Mouse (Mus musculus) kidney, embryonic 14.5 days (tissue): ENCODE measurements at regions not wholly inside any gene's neighbourhood (a gene's known extent, or its start where the extent isn't known, plus 50 kb on each side); places are given as distances from the start of the nearest gene placed in this dataset.
A peak's percentile ranks its signal among the peaks of the same experiment; 100 is the strongest.

Source experiments
- ATAC-seq: fragments of 200-750 bp; cut with Nextera tagmentation; 2 replicates; pipeline ENCODE4 v1.8.0; 2017; ENCODE audit warnings: moderate number of reproducible peaks, mild to moderate bottlenecking, moderate TSS enrichment, moderate library complexity; ENCODE audit not compliant: low FRiP score, low TSS enrichment
- H3K27ac ChIP-seq: fragments of 300-500 bp; sonication (generic); 2 replicates; pipeline ENCODE4 v1.5.1; 2014; ENCODE audit warnings: low read depth, mild to moderate bottlenecking, low read length, moderate library complexity, mixed read lengths
- H3K27me3 ChIP-seq: fragments of 300-500 bp; sonication (generic); 2 replicates; pipeline ENCODE4 v1.6.1; 2014; ENCODE audit warnings: mild to moderate bottlenecking, low read length; ENCODE audit not compliant: control insufficient read depth, insufficient read depth
- H3K36me3 ChIP-seq: fragments of 300-500 bp; sonication (generic); 2 replicates; pipeline ENCODE4 v1.6.1; 2014; ENCODE audit warnings: low read length, mixed read lengths; ENCODE audit not compliant: control insufficient read depth, insufficient read depth
- H3K4me1 ChIP-seq: fragments of 300-500 bp; sonication (generic); 2 replicates; pipeline ENCODE4 v1.6.1; 2014; ENCODE audit warnings: low read length, mixed read lengths; ENCODE audit not compliant: control insufficient read depth, insufficient read depth
- H3K4me2 ChIP-seq: fragments of 300-500 bp; sonication (generic); replicated peaks from 2 replicates; pipeline ENCODE4 v1.6.1; 2014; ENCODE audit warnings: low read depth, mild to moderate bottlenecking, low read length
- H3K4me3 ChIP-seq: fragments of 300-500 bp; sonication (generic); 2 replicates; pipeline ENCODE4 v1.5.1; 2014; ENCODE audit warnings: mild to moderate bottlenecking, low read length
- H3K9ac ChIP-seq: fragments of 300-500 bp; sonication (generic); 2 replicates; pipeline ENCODE4 v1.6.1; 2014; ENCODE audit warnings: low read depth, mild to moderate bottlenecking, low read length, moderate library complexity
- H3K9me3 ChIP-seq: fragments of 300-500 bp; sonication (generic); 2 replicates; pipeline ENCODE4 v1.6.1; 2016; ENCODE audit warnings: low read length; ENCODE audit not compliant: control insufficient read depth
- WGBS: fragments of 180-500 bp; shearing (Covaris S2); extraction: QIAGEN DNeasy Blood & Tissue Kit; methylation state at CpG from one replicate; pipeline ENCODE4 v1.1.7; 2014; 5-methylcytosine and 5-hydroxymethylcytosine counted together

DNA sequence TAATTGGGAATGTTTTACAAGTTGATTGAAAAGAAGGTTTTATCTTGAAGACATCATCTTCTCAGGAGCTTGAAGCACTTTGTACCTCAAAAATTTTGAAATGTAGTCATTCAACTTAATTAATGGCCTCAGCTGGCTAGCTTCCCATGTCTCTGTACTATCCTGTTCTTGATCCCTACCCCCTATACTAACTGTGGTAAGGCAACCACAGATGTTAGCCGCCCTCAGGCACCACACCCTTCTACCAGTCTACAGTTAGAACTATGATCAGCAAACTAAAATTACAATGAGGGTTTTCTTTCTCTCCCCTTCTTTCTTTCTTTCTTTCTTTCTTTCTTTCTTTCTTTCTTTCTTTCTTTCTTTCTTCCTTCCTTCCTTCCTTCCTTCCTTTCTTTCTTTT is 225.1 kb upstream of the Mef2c start:
- Histone ChIP-seq H3K9me3 (no peaks in the 10 kb centered on the region), H3K9ac (no peak overlapping the region), H3K4me1 (no peaks in the 10 kb centered on the region), H3K27me3 (no peaks in the 10 kb centered on the region), H3K4me2 (no peak overlapping the region), H3K4me3 (no peak overlapping the region), H3K27ac (no peak overlapping the region), H3K36me3 (no peaks in the 10 kb centered on the region)
- ATAC-seq: no peak
- 91% methylated on average over 1 of the region's 1 CpGs for WGBS

DNA sequence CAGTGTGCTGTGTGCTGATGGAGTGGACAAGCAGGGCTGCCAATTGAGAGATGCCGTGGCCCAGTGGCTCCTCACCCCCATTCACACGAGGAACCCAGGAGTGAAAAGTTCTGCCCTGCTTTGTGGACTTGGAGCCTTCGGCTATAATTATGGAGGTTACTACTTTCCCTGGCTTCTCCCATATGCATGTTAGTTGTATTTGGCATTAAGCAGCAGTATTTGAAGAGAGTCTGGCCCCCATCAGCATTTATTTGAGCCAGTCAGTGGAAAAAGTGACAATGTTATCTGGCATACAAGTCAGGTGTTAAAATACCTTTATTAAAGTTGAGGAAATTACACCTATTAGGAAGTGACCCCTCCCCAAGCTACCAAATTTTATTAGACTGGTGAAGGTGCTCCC is 196.1 kb upstream of the Mef2c start:
- H3K4me3 ChIP-seq: no peak overlapping the region
- H3K9me3 ChIP-seq: no peaks in the 10 kb centered on the region
- no peaks in the 10 kb centered on the region for H3K27me3 ChIP-seq
- no peaks in the 10 kb centered on the region for H3K4me1 ChIP-seq
- no peak overlapping the region for H3K4me2 ChIP-seq
- no peak overlapping the region for H3K9ac ChIP-seq
- ATAC-seq: no peak
- 87% methylated on average over 3 of the region's 3 CpGs for WGBS
- H3K27ac ChIP-seq: no peak overlapping the region
- H3K36me3 ChIP-seq: no peaks in the 10 kb centered on the region

DNA sequence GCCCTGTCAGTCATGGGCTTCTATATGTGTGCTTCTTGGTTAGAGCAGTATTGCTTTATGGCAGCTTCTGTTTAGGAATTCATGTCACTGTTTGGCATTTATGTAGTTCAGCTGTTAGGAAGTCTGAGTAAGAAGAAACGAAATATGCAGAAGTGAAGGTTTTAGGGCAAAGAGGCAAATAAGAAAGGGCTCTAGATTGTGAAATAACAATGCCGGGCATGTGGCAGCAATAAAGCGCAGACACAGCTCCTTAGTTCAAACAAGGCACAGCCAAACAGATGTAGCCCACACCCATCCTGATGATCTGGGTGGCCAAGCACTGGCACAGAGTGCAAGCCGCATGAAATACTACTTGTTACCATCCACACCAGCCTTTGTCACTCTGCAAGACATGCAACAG is 175.3 kb upstream of the Mef2c start:
- Histone ChIP-seq H3K27me3 (no peaks in the 10 kb centered on the region), H3K4me2 (no peak overlapping the region), H3K36me3 (no peaks in the 10 kb centered on the region), H3K4me3 (no peak overlapping the region), H3K27ac (no peak overlapping the region), H3K9ac (no peak overlapping the region), H3K9me3 (no peaks in the 10 kb centered on the region), H3K4me1 (no peaks in the 10 kb centered on the region)
- WGBS: 60% methylated on average over 4 of the region's 4 CpGs
- ATAC-seq: no peak

DNA sequence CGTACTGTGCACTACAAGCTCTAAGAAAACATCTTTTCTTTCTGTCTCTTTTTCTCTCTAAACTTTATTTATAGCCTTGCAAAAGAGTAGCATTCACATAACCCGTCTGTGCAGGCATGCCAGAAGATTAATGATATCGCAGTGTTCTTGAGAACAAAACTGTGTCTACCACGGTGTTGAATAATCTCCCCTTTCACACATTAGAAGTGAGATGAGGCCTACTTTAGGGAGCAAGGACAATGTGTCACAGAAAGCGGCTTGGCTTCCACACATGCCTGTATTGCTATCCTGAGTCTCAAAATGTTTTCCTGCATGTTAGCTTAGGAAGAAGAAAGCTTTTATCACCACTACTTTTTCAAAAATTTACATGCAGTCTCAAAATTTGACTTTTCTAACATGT is 170.1 kb upstream of the Mef2c start:
- Histone ChIP-seq H3K9ac (no peak overlapping the region), H3K36me3 (no peaks in the 10 kb centered on the region), H3K9me3 (no peaks in the 10 kb centered on the region), H3K4me2 (no peak overlapping the region), H3K27me3 (no peaks in the 10 kb centered on the region), H3K4me1 (no peaks in the 10 kb centered on the region), H3K27ac (no peak overlapping the region), H3K4me3 (no peak overlapping the region)
- ATAC-seq: no peak
- WGBS: 31% methylated on average over 5 of the region's 5 CpGs

DNA sequence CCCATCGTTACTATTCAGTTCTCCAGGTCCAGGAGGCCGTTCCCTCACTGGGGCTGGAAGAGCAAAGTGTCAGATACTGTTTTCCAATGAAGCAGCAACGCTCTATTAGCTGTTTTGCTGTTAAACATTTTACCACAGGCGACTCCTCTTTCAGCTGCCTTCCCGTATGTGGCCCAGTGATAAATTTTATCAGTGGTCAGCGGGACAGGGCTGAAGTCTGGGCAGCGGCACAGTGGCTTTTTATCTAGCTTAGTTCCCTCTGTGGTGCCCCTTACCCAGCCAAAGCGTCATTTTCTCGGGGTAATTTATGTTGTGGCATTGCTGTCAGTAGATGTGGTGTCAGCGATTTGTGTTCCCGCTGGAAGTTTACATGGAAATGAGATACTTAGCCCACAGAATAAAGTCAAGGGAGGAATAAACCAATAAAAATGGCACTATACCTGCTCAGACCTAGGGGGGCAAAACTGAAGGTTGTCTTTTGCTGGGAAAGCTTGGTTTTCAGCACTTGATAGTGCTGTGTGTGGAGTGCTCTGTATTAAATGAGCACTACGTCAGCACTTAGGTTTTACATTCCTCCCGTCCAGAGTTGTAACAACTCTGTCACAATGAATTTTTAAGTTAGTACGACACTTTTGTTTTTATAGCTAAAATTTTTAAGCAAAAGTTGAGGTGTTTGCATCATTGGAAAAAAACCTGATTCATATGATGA is 159.1 kb upstream of the Mef2c start:
- 36% methylated on average over 14 of the region's 14 CpGs for WGBS
- peak; percentile 71 for ATAC-seq
- no peak overlapping the region for H3K4me3 ChIP-seq
- no peaks in the 10 kb centered on the region for H3K4me1 ChIP-seq
- H3K27ac ChIP-seq: no peak overlapping the region
- no peaks in the 10 kb centered on the region for H3K9me3 ChIP-seq
- no peak overlapping the region for H3K4me2 ChIP-seq
- no peaks in the 10 kb centered on the region for H3K27me3 ChIP-seq
- H3K9ac ChIP-seq: no peak overlapping the region
- no peaks in the 10 kb centered on the region for H3K36me3 ChIP-seq

DNA sequence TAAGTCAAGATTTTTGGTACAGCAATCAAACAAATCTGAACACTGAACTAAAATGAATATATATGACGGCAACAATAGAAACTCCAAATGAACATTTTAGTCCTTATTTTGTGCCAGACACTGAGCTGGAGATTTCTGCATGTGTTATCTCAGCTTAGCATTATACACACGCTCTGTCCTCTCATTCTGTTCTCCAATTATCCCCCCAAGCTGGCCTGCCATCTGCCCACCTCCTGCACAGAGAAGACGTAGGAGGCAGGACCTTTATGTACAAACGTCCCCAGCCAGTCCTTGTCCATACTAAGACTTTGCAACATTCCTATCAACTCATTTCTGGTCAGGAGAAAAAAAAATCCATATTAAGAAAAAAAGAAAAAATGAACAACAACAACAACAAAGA is 148.5 kb upstream of the Mef2c start:
- Histone ChIP-seq H3K27ac (no peak overlapping the region), H3K4me3 (no peak overlapping the region), H3K36me3 (no peaks in the 10 kb centered on the region), H3K9ac (no peak overlapping the region), H3K4me2 (no peak overlapping the region), H3K9me3 (no peaks in the 10 kb centered on the region), H3K4me1 (no peaks in the 10 kb centered on the region), H3K27me3 (no peaks in the 10 kb centered on the region)
- ATAC-seq: no peak
- WGBS: 81% methylated on average over 4 of the region's 4 CpGs

DNA sequence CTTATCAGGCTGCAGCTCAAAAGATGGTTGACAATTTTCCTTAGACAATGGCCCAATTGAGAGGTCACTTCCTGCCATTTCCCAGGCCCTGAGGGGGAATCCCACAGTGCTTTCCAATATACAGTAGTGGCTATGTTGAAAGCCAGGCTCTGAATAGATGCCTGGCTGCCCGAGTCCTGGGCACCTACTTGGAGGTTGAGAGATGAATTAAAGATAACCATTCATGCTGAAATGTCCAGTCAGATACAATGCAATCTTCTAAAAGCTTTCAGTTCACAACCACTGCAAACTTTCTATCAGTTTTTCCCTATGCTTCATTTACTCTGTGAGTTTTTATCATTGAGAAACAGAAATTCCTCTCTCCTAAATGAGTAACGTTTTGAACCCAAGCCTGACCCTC is 143.3 kb upstream of the Mef2c start:
- Histone ChIP-seq H3K4me3 (no peak overlapping the region), H3K27ac (no peak overlapping the region), H3K4me2 (no peak overlapping the region), H3K9ac (no peak overlapping the region), H3K9me3 (no peaks in the 10 kb centered on the region), H3K4me1 (no peaks in the 10 kb centered on the region), H3K36me3 (no peaks in the 10 kb centered on the region), H3K27me3 (no peaks in the 10 kb centered on the region)
- ATAC-seq: no peak
- WGBS: 66% methylated on average over 2 of the region's 2 CpGs

DNA sequence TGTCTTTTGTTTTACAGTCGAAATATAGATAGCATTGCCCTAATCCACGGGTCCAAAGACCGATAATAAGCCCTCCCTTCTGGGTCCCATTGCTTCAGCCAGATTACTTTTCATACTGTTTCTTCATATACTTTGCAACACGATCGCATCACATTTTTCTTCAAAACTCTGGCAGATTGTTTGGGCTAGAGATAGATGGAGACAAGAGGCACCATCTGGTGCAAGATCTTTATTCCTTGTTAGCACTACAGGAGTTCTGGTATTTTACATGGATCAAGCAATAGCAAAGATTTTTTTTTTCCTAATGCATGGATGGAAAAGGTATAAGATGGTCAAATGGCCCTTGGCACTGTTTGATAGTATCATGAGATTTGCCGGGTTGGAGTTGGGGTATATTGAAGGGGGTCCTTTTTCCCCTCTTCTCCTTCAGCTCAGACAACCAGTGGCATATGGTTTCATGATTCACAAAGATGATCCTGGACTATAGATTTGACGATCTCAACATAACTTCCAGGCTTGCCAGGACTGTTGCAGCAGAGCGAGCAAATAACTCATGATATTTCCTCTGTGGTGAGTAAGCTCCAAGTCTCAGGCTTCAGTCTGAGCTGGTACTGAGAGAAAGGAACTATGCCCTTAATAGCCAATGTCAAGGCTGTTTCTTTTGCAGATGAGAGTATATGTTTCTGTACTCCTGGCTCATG is 127.6 kb upstream of the Mef2c start:
- ATAC-seq: no peak
- Histone ChIP-seq H3K27ac (no peak overlapping the region), H3K9ac (no peak overlapping the region), H3K4me1 (no peaks in the 10 kb centered on the region), H3K36me3 (no peaks in the 10 kb centered on the region), H3K4me2 (no peak overlapping the region), H3K9me3 (no peaks in the 10 kb centered on the region), H3K27me3 (no peaks in the 10 kb centered on the region), H3K4me3 (no peak overlapping the region)
- 90% methylated on average over 8 of the region's 8 CpGs for WGBS

DNA sequence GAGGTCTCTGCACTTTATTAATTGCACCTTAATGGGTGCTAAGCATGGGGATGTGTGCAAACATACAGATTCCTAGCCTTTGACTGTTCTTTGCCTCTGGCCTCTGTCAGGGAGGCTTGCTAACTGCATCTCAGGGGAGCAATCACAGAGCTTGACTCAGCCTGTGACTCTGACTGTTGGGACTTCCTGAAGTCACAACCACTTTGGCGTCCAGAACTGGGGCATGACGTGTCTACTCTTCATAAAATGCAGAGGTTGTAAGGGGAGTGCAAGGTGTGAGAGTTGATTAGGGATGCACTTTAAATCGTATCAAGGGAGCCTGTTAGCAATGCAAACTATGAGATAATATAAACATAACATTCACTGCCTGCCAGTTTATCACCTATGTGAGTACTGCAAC is 125.2 kb upstream of the Mef2c start:
- Histone ChIP-seq H3K27me3 (no peaks in the 10 kb centered on the region), H3K9ac (no peak overlapping the region), H3K27ac (no peak overlapping the region), H3K36me3 (no peaks in the 10 kb centered on the region), H3K4me3 (no peak overlapping the region), H3K4me2 (no peak overlapping the region), H3K9me3 (no peaks in the 10 kb centered on the region), H3K4me1 (no peaks in the 10 kb centered on the region)
- 37% methylated on average over 3 of the region's 3 CpGs for WGBS
- ATAC-seq: no peak
